ENCODE assay signal across 8 mouse cellular contexts in the genomic region with DNA sequence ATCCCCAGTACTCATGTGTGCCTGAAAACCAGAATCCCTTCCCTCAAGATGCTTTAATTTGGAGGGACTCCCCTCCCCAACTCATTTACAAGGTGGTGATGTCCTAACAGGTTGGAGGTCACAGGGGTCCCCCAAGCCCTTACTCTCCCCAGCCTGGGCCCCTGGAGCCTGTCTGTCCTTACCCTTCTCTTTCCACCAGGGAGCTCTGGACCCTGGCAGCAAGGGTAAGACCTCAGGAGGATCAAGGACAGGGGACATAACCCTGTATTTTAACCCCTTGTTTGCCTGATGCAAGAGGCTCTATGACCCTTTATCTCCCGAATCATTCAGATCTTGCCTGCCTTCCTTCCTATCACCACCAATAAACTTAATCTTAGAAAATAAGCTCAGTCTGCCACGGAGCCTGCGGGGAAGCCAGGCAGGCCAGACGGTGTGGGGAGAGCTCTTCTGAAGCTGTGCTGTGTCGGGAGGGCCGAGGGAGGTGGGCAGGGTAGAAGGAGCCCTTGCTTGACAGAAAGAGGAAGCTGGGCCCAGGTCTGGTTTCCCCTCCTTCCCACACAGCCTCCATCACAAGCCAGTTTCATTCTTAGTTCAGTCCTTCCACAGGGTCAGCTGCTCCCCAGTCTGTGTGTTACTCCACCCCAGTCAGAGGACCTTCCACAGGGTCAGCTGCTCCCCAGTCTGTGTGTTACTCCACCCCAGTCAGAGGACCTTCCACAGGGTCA. TPM values are rescaled to one million over a fixed set of nuclear protein-coding genes. Genes with fewer than 3 reads are reported as not detected.
A peak's percentile ranks its signal among the peaks of the same experiment; 100 is the strongest.
DNase-seq lines count a peak whose midpoint lies in the region; ATAC-seq lines count a peak whose summit lies in the region.

No protein-coding gene starts in this region.

- peaks cover 50% of the 10 kb centered on the region for H3K36me3 ChIP-seq in embryonic facial prominence, embryonic 12.5 days

- peak; percentile 97 for DNase-seq in heart, adult 11 months
- no peak for DNase-seq in heart, postnatal 10 days
- DNase-seq in A20 (ENCODE audit: low read depth, low spot score) (peak; percentile 93), adipocyte (ENCODE audit: low spot score) (no peak)
- peak; percentile 45 to 60 for DNase-seq in lung, postnatal 4 days
- no peak for DNase-seq in thymus, postnatal 25 days
- no peak for DNase-seq in cerebellum, postnatal 10 days

- WGBS in embryonic facial prominence, embryonic 12.5 days: 75% methylated on average over 6 of the region's 6 CpGs

- no peak for ATAC-seq in embryonic facial prominence, embryonic 12.5 days (ENCODE audit: insufficient number of reproducible peaks, insufficient read depth, low FRiP score, low TSS enrichment)

- no peaks in the 10 kb centered on the region for H3K27me3 ChIP-seq in embryonic facial prominence, embryonic 12.5 days

- no peak overlapping the region for H3K4me3 ChIP-seq in embryonic facial prominence, embryonic 12.5 days

- 0 out of 2 replicates have a peak overlapping the region, but pooled peaks have one; percentile 17 for H3K27ac ChIP-seq in embryonic facial prominence, embryonic 12.5 days

- H3K9me3 ChIP-seq in embryonic facial prominence, embryonic 12.5 days: no peaks in the 10 kb centered on the region

- H3K9ac ChIP-seq in embryonic facial prominence, embryonic 12.5 days: no peak overlapping the region; the same call in 1 of the 2 replicates

- H3K4me1 ChIP-seq in embryonic facial prominence, embryonic 12.5 days: peaks cover 32% of the 10 kb centered on the region

- intact Hi-C loops in heart, postnatal 10 days (cut with DNase I): no loop called here

- H3K4me2 ChIP-seq in embryonic facial prominence, embryonic 12.5 days (replicated peaks): no peak overlapping the region

RNA-seq across cellular contexts. Expression of a gene that starts 8.3 kb away (rescaled TPM):
- total RNA-seq in heart, postnatal 10 days (2021): 100 to 1,000 TPM; 111 to 118 TPM
- 71.9 and 85.9 TPM in 2 replicates for polyA plus RNA-seq in embryonic facial prominence, embryonic 12.5 days (2016; fragmentation: Nextera tagmentation; extraction: Ambion mirVana)

RNA-seq across cellular contexts. Expression of a gene that starts 58.5 kb away (rescaled TPM):
- total RNA-seq in heart, postnatal 10 days (2021): 100 to 1,000 TPM; 102 to 109 TPM
- polyA plus RNA-seq in embryonic facial prominence, embryonic 12.5 days (2016; fragmentation: Nextera tagmentation; extraction: Ambion mirVana): 241 and 287 TPM in 2 replicates

Comparison
In these comparisons a context has a peak if more than half of its experiments do, and no peak if none do; other contexts are left out.
1. DNase-seq: peak in heart, adult 11 months (single experiment), A20 (single experiment) and lung, postnatal 4 days (2 of 2); none in heart, postnatal 10 days (0 of 2), adipocyte (single experiment), thymus, postnatal 25 days (single experiment) and cerebellum, postnatal 10 days (0 of 2).